Mouse (Mus musculus) bone marrow, adult 2 months (tissue): ENCODE measurements around the gene Pmepa1.

Source experiments
- CTCF ChIP-seq: fragments of 200-500 bp; IDR thresholded peaks from 2 replicates; pipeline ENCODE4 v1.5.1; 2011; ENCODE audit warnings: low read length, control low read depth; ENCODE audit not compliant: control insufficient read depth, insufficient read depth
- POLR2A ChIP-seq: fragments of 200-500 bp; IDR thresholded peaks from 2 replicates; pipeline ENCODE4 v1.6.1; 2011; ENCODE audit warnings: low read depth, mild to moderate bottlenecking, control low read depth, low read length, borderline replicate concordance; ENCODE audit not compliant: control insufficient read depth

GRCm38 (mm10) chr2:173250411-173250810, 25.9 kb downstream of the Pmepa1 start:
- TF ChIP-seq POLR2A, result no peak
- TF ChIP-seq CTCF, result no peak
